Mouse (Mus musculus) hindbrain, embryonic 11.5 days (tissue): ENCODE measurements around the gene Camk1d. TPM values are rescaled to one million over a fixed set of nuclear protein-coding genes. Genes with fewer than 3 reads are reported as not detected.

Source experiments
- ATAC-seq: fragments of 200-750 bp; cut with Nextera tagmentation; 2 replicates; pipeline ENCODE4 v1.8.0; 2017; ENCODE audit warnings: mild to moderate bottlenecking, moderate TSS enrichment, moderate library complexity; ENCODE audit not compliant: low FRiP score
- DNase-seq: peaks from one replicate; pipeline ENCODE4 v3.0.0-alpha.2; 2015; ENCODE audit warnings: low spot score
- H3K27ac ChIP-seq: fragments of 300-500 bp; sonication (generic); 2 replicates; pipeline ENCODE4 v1.5.1; 2014; ENCODE audit warnings: mild to moderate bottlenecking, low read depth, low read length
- H3K27me3 ChIP-seq: fragments of 300-500 bp; sonication (generic); 2 replicates; pipeline ENCODE4 v1.6.1; 2014; ENCODE audit warnings: mild to moderate bottlenecking, low read length, moderate library complexity, mixed read lengths; ENCODE audit not compliant: control insufficient read depth, insufficient read depth
- H3K36me3 ChIP-seq: fragments of 300-500 bp; sonication (generic); 2 replicates; pipeline ENCODE4 v1.6.1; 2014; ENCODE audit warnings: mild to moderate bottlenecking, low read length, moderate library complexity, mixed read lengths; ENCODE audit not compliant: control insufficient read depth, insufficient read depth
- H3K4me1 ChIP-seq: fragments of 300-500 bp; sonication (generic); replicated peaks from 2 replicates; pipeline ENCODE4 v1.6.1; 2014; ENCODE audit warnings: low read length, mixed read lengths; ENCODE audit not compliant: control insufficient read depth, insufficient read depth
- H3K4me2 ChIP-seq: fragments of 300-500 bp; sonication (generic); replicated peaks from 2 replicates; pipeline ENCODE4 v1.6.1; 2014; ENCODE audit warnings: mild to moderate bottlenecking, low read depth, low read length
- H3K4me3 ChIP-seq: fragments of 300-500 bp; sonication (generic); 2 replicates; pipeline ENCODE4 v1.5.1; 2014; ENCODE audit warnings: low read depth, low read length
- H3K9ac ChIP-seq: fragments of 300-500 bp; sonication (generic); 2 replicates; pipeline ENCODE4 v1.6.1; 2014; ENCODE audit warnings: low read depth, low read length
- H3K9me3 ChIP-seq: fragments of 300-500 bp; sonication (generic); 2 replicates; pipeline ENCODE4 v1.6.1; 2016; ENCODE audit warnings: low read length; ENCODE audit not compliant: control insufficient read depth
- WGBS: fragments of 180-500 bp; shearing (Covaris S2); extraction: QIAGEN DNeasy Blood & Tissue Kit; methylation state at CpG from one replicate; pipeline ENCODE4 v1.1.7; 2014; 5-methylcytosine and 5-hydroxymethylcytosine counted together
- polyA plus RNA-seq: library from polyadenylated mRNA; unstranded; fragments of >200 nt; fragmentation: Nextera tagmentation; extraction: Ambion mirVana; gene quantifications from 2 replicates; pipeline ENCODE4 v1.2.1, GENCODE M21; 2014

Gene Camk1d
- polyA plus RNA-seq, 1 experiment from 2014 or later, result 2.7 TPM

DNA sequence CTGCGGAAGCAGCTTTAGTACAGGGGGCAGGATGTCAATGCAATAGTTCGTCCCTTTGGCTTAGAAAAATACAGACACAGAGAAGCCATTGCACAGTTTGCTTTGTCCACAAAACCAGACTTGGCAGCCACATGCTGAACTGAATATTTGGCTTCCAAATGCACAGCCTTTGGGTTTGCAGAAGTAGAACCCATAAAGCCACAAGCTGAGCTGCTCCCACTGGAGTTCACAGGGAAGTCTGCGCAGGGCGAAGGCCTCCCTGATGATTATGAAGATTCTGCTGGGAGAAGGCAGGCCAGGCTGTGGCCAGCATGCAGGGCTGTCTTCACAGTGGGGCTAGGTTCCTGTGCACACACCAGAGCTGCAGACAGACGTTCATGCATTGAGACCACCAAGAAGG, 419.9 kb downstream of the Camk1d start:
- Histone ChIP-seq H3K4me2 (no peak overlapping the region), H3K9ac (no peak overlapping the region), H3K4me3 (no peak overlapping the region), H3K36me3 (no peaks in the 10 kb centered on the region), H3K27me3 (no peaks in the 10 kb centered on the region), H3K4me1 (no peaks in the 10 kb centered on the region), H3K9me3 (no peaks in the 10 kb centered on the region), H3K27ac (no peak overlapping the region)
- ATAC-seq (no peak), DNase-seq (no peak)
- WGBS, result 65% methylated on average over 5 of the region's 5 CpGs

- no peak for DNase-seq
- Histone ChIP-seq H3K9me3 (no peaks in the 10 kb centered on the region), H3K4me1 (no peaks in the 10 kb centered on the region), H3K27me3 (no peaks in the 10 kb centered on the region), H3K4me3 (no peak overlapping the region), H3K36me3 (no peaks in the 10 kb centered on the region), H3K9ac (no peak overlapping the region), H3K4me2 (no peak overlapping the region), H3K27ac (no peak overlapping the region)
- ATAC-seq, result no peak
- 68% methylated on average over 4 of the region's 4 CpGs for WGBS
Observed at GRCm38 (mm10) chr2:5288593-5288992, 425.7 kb downstream of the Camk1d start.

DNA sequence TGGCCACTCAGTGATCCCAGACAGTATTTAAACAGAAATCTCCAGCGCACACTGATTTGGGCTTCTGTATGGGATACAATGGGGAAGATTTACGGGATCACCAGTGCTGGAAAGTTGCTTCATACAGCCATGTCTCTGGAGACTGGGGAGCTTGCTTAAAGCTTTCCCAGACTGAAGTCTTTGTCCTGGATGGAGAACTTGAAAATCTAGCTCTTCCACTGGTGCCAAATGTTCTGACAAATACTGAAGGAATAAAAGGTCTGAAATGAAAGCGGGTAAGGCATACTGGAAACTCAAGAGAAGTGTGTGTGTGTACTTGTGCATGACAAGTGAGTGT, 427.3 kb downstream of the Camk1d start:
- no peak overlapping the region for H3K4me2 ChIP-seq
- no peaks in the 10 kb centered on the region for H3K4me1 ChIP-seq
- no peak overlapping the region for H3K4me3 ChIP-seq
- ATAC-seq, result no peak
- no peaks in the 10 kb centered on the region for H3K36me3 ChIP-seq
- 92% methylated on average over 3 of the region's 3 CpGs for WGBS
- DNase-seq, result no peak
- no peak overlapping the region for H3K9ac ChIP-seq
- no peak overlapping the region for H3K27ac ChIP-seq
- H3K27me3 ChIP-seq, result no peaks in the 10 kb centered on the region
- no peaks in the 10 kb centered on the region for H3K9me3 ChIP-seq

GRCm38 (mm10) chr2:5286189-5287043, 427.9 kb downstream of the Camk1d start:
- DNase-seq (no peak), ATAC-seq (no peak)
- Histone ChIP-seq H3K36me3 (no peaks in the 10 kb centered on the region), H3K27me3 (no peaks in the 10 kb centered on the region), H3K4me3 (no peak overlapping the region), H3K9me3 (no peaks in the 10 kb centered on the region), H3K4me2 (no peak overlapping the region), H3K4me1 (no peaks in the 10 kb centered on the region), H3K27ac (no peak overlapping the region), H3K9ac (no peak overlapping the region)
- 90% methylated on average over 5 of the region's 5 CpGs for WGBS

DNA sequence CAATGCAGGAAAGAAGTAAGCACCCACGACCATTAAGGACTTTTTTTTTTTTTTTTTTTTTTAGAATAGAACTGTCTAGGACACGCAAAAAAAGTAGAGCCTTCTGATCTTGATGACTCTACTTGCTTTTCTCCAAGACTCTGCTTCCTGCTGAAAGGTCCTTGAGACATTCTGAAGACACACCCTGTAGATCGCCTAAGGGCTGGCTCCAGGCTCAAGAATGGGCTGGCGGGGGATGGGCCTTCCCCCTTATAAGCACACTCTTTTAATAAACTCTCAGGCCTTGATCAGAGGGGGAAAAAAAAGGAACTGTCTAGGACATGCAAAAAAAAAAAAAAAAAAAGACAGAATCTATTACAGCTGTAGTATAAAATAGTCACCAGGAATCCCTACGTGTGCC, 430.0 kb downstream of the Camk1d start:
- Histone ChIP-seq H3K36me3 (no peaks in the 10 kb centered on the region), H3K27me3 (no peaks in the 10 kb centered on the region), H3K4me2 (no peak overlapping the region), H3K4me1 (no peaks in the 10 kb centered on the region), H3K9ac (no peak overlapping the region), H3K4me3 (no peak overlapping the region), H3K9me3 (no peaks in the 10 kb centered on the region), H3K27ac (no peak overlapping the region)
- DNase-seq, result no peak
- no peak for ATAC-seq
- WGBS, result 85% methylated on average over 5 of the region's 5 CpGs

DNA sequence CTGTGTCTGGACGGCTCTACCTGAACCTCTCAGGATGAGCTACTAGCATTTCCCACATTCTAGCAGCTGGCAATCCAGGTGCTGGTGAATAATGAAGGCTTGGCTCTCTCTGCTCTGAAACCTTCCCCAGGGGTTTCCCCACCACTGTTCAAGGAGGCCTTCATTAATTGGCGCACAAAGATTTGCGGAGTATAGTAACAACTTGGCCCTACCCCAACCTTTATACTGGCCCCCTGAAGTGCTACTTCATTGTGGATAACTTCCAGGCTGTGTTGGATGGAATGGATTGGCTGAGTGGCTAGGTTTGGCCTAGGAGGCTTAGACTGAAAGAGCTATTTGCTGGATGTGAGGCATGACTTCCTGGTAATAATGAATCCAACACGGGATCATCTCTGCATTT, 431.7 kb downstream of the Camk1d start:
- Histone ChIP-seq H3K27me3 (no peaks in the 10 kb centered on the region), H3K9me3 (no peaks in the 10 kb centered on the region), H3K9ac (no peak overlapping the region), H3K27ac (no peak overlapping the region), H3K4me3 (no peak overlapping the region), H3K4me2 (no peak overlapping the region), H3K36me3 (no peaks in the 10 kb centered on the region), H3K4me1 (no peaks in the 10 kb centered on the region)
- WGBS, result 84% methylated on average over 4 of the region's 4 CpGs
- no peak for DNase-seq
- ATAC-seq, result no peak

DNA sequence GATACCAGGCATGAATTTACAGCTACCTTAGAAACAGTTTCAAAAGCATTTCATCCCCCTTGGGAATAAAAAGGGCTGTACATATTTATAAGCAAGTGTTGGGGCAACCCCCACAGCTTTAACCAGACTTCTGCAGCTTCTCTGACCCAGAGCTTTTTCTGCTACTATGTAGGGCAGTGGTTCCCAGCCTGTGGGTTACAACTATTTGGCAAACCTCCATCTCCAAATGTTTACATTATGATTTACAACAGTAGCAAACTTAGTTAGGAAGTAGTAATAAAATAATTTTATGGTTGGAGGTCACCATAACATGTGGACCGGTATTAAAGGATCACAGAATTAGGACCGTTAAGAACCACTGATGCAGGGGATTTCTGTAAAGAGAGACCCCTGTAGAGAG, 446.3 kb downstream of the Camk1d start:
- Histone ChIP-seq H3K9me3 (no peaks in the 10 kb centered on the region), H3K27ac (no peak overlapping the region), H3K9ac (no peak overlapping the region), H3K4me2 (no peak overlapping the region), H3K4me3 (no peak overlapping the region), H3K4me1 (no peaks in the 10 kb centered on the region), H3K27me3 (no peaks in the 10 kb centered on the region), H3K36me3 (no peaks in the 10 kb centered on the region)
- no peak for DNase-seq
- 83% methylated on average over 2 of the region's 2 CpGs for WGBS
- ATAC-seq, result no peak

GRCm38 (mm10) chr2:5262279-5262678, 452.0 kb downstream of the Camk1d start:
- no peak for ATAC-seq

GRCm38 (mm10) chr2:5258250-5258649, 456.1 kb downstream of the Camk1d start:
- Histone ChIP-seq H3K9ac (no peak overlapping the region), H3K9me3 (no peaks in the 10 kb centered on the region), H3K4me2 (no peak overlapping the region), H3K4me1 (no peaks in the 10 kb centered on the region), H3K27ac (no peak overlapping the region), H3K4me3 (no peak overlapping the region), H3K36me3 (no peaks in the 10 kb centered on the region), H3K27me3 (no peaks in the 10 kb centered on the region)
- DNase-seq, result no peak
- 87% methylated on average over 3 of the region's 3 CpGs for WGBS
- ATAC-seq, result no peak

More at GRCm38 (mm10) chr2:5262279-5262678, 452.0 kb downstream of the Camk1d start:
- H3K36me3 ChIP-seq, result no peaks in the 10 kb centered on the region
- H3K9ac ChIP-seq, result no peak overlapping the region
- 90% methylated on average over 2 of the region's 2 CpGs for WGBS
- no peak for DNase-seq
- H3K4me3 ChIP-seq, result no peak overlapping the region
- H3K27me3 ChIP-seq, result no peaks in the 10 kb centered on the region
- H3K4me2 ChIP-seq, result no peak overlapping the region
- no peak overlapping the region for H3K27ac ChIP-seq
- no peaks in the 10 kb centered on the region for H3K4me1 ChIP-seq
- H3K9me3 ChIP-seq, result no peaks in the 10 kb centered on the region
